7 mouse cellular contexts compared by ENCODE assay signal in the genomic region with DNA sequence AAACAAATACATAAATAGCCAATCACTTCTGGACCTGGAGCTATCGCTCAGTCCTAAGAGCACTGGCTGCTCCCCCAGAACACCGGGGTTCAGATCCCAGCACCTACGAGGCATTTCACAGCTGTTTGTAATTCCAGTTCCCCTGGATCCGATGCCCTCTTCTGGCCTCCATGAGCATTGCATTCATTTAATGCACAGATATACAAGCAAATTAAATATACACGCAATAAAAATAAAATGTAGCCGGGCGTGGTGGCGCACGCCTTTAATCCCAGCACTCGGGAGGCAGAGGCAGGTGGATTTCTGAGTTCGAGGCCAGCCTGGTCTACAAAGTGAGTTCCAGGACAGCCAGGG. TPM values are rescaled to one million over a fixed set of nuclear protein-coding genes. Genes with fewer than 3 reads are reported as not detected.
A peak's percentile ranks its signal among the peaks of the same experiment; 100 is the strongest.
DNase-seq lines count a peak whose midpoint lies in the region; ATAC-seq and TF ChIP-seq lines count a peak whose summit lies in the region.
"Not testable (repeated sequence)": the region's sequence is repeated elsewhere in the genome, so short reads cannot be mapped to it uniquely, and the experiment has no call there.

No protein-coding gene starts in this region.

- DNase-seq in NIH3T3 (ENCODE audit: low read depth): peak; percentile 73
- DNase-seq in cerebellum, adult 8-10 months: peak; percentile 60
- peak; percentile 47 for DNase-seq in forebrain, embryonic 10.5 days (ENCODE audit: extremely low spot score, low spot score)
- peak; percentile 44 for DNase-seq in kidney, adult 2 months
- DNase-seq in liver, embryonic 13.5 days: peak; percentile 42
- DNase-seq in spleen, postnatal 10 days (ENCODE audit: low spot score in 2 of 2): peak; percentile 49 to 64

- WGBS in forebrain, embryonic 10.5 days: 33% methylated on average over 11 of the region's 11 CpGs
- WGBS in kidney, adult 2 months: 26% methylated on average over 11 of the region's 11 CpGs
- 10% methylated on average over 11 of the region's 11 CpGs for WGBS in liver, embryonic 13.5 days (ENCODE audit: insufficient replicate concordance)

- H3K9ac ChIP-seq in liver, embryonic 13.5 days: not testable (repeated sequence)

- H3K4me2 ChIP-seq in liver, embryonic 13.5 days: peak overlapping the region; percentile 23; the same call in 1 of the 2 replicates

- TF ChIP-seq CTCF in kidney, adult 2 months (conservative IDR thresholded peaks at IDR 0.05; ENCODE audit: insufficient read depth, insufficient read length, low read depth, low read length): peak; percentile 42

- H3K9me3 ChIP-seq in forebrain, embryonic 10.5 days; liver, embryonic 13.5 days (replicated peaks): not testable (repeated sequence)

- H3K4me1 ChIP-seq in forebrain, embryonic 10.5 days: peaks cover 33% of the 10 kb centered on the region
- H3K4me1 ChIP-seq in kidney, adult 2 months (ENCODE audit: control insufficient read depth, insufficient read depth, low read length): peaks cover 14% of the 10 kb centered on the region
- peaks cover 42% of the 10 kb centered on the region for H3K4me1 ChIP-seq in liver, embryonic 13.5 days (replicated peaks)

- H3K36me3 ChIP-seq in forebrain, embryonic 10.5 days (replicated peaks): peaks cover 34% of the 10 kb centered on the region
- not testable (repeated sequence) for H3K36me3 ChIP-seq in kidney, adult 2 months (ENCODE audit: control insufficient read depth, insufficient read depth, low read length)
- peaks cover 34% of the 10 kb centered on the region for H3K36me3 ChIP-seq in liver, embryonic 13.5 days

- ATAC-seq in liver, embryonic 13.5 days (ENCODE audit: low read depth): not testable (repeated sequence)
- ATAC-seq in megakaryocyte-erythroid progenitor cell, adult 5-6 weeks (replicated peaks; ENCODE audit: low FRiP score, low TSS enrichment, poor library complexity, severe bottlenecking): peak; percentile 16; the same call in 1 of the 2 replicates

- not testable (repeated sequence) for H3K27ac ChIP-seq in forebrain, embryonic 10.5 days; kidney, adult 2 months (ENCODE audit: insufficient read depth, low read depth, low read length); liver, embryonic 13.5 days

- peaks cover 15% of the 10 kb centered on the region for H3K27me3 ChIP-seq in forebrain, embryonic 10.5 days (ENCODE audit: poor library complexity, severe bottlenecking)
- not testable (repeated sequence) for H3K27me3 ChIP-seq in kidney, adult 2 months (replicated peaks; ENCODE audit: control insufficient read depth, insufficient read depth, low read length); liver, embryonic 13.5 days

- H3K4me3 ChIP-seq in forebrain, embryonic 10.5 days; kidney, adult 2 months (ENCODE audit: insufficient read depth, low read depth, low read length); liver, embryonic 13.5 days (replicated peaks): not testable (repeated sequence)

- TF ChIP-seq POLR2A in kidney, adult 2 months (IDR thresholded peaks at IDR 0.05; ENCODE audit: low read depth, low read length): not testable (repeated sequence)

RNA-seq across cellular contexts. Expression of gene Rpl38, which starts 0.4 kb away (rescaled TPM):
- 1,134 and 1,162 TPM in 2 replicates for polyA plus RNA-seq in forebrain, embryonic 10.5 days (2016; fragmentation: Nextera tagmentation; extraction: Ambion mirVana)
- polyA plus RNA-seq in kidney, adult 2 months (2012; rRNA removed): 432 and 738 TPM in 2 replicates
- 1,120 and 1,164 TPM in 2 replicates for polyA plus RNA-seq in liver, embryonic 13.5 days (2015; fragmentation: Nextera tagmentation; extraction: Ambion mirVana)
- 2,953 and 3,549 TPM in 2 replicates for total RNA-seq in megakaryocyte-erythroid progenitor cell, adult 5-6 weeks (2014; fragmentation: Nextera tagmentation)
- total RNA-seq in megakaryocyte-erythroid progenitor cell, adult 5-6 weeks (2017): 4,476 and 4,894 TPM in 2 replicates

RNA-seq across cellular contexts. Expression of gene Ttyh2, which starts 7.3 kb away (rescaled TPM):
- 8.6 and 9.5 TPM in 2 replicates for polyA plus RNA-seq in forebrain, embryonic 10.5 days (2016; fragmentation: Nextera tagmentation; extraction: Ambion mirVana)
- polyA plus RNA-seq in kidney, adult 2 months (2012; rRNA removed): 34.4 and 40.6 TPM in 2 replicates
- 5.9 and 7.1 TPM in 2 replicates for polyA plus RNA-seq in liver, embryonic 13.5 days (2015; fragmentation: Nextera tagmentation; extraction: Ambion mirVana)
- 0.57 and 1.6 TPM in 2 replicates for total RNA-seq in megakaryocyte-erythroid progenitor cell, adult 5-6 weeks (2014; fragmentation: Nextera tagmentation)
- total RNA-seq in megakaryocyte-erythroid progenitor cell, adult 5-6 weeks (2017): 1.4 TPM in 2 replicates

RNA-seq across cellular contexts. Expression of gene Dnaic2, which starts 59.3 kb away (rescaled TPM):
- 0.77 and 1.0 TPM in 2 replicates for polyA plus RNA-seq in forebrain, embryonic 10.5 days (2016; fragmentation: Nextera tagmentation; extraction: Ambion mirVana)
- 0.47 and 0.72 TPM in 2 replicates for polyA plus RNA-seq in kidney, adult 2 months (2012; rRNA removed)
- polyA plus RNA-seq in liver, embryonic 13.5 days (2015; fragmentation: Nextera tagmentation; extraction: Ambion mirVana): 0.06 TPM in 1 of 2 replicates, not detected in the other
- not detected in 2 replicates for total RNA-seq in megakaryocyte-erythroid progenitor cell, adult 5-6 weeks (2014; fragmentation: Nextera tagmentation)
- not detected in 2 replicates for total RNA-seq in megakaryocyte-erythroid progenitor cell, adult 5-6 weeks (2017)
